Mouse (Mus musculus) spleen, postnatal 0 days (tissue): Measurements from ENCODE around the gene Nqo1. TPM values are rescaled to one million over a fixed set of nuclear protein-coding genes. Genes with fewer than 3 reads are reported as not detected.

ENCODE experiments used
- polyA plus RNA-seq: library from polyadenylated mRNA; unstranded; fragments of >200 nt; fragmentation: Nextera tagmentation; extraction: Ambion mirVana; gene quantifications from 2 replicates; pipeline ENCODE4 v1.2.1, GENCODE M21; 2015

The Nqo1 gene
- polyA plus RNA-seq, result 20.7 and 26.1 TPM in 2 replicates

GRCm38 (mm10) chr8:107403038-107403781 lies at the start of gene Nqo1:
TSS of gene Nqo1 (minus strand) at chr8:107403206.

DNA sequence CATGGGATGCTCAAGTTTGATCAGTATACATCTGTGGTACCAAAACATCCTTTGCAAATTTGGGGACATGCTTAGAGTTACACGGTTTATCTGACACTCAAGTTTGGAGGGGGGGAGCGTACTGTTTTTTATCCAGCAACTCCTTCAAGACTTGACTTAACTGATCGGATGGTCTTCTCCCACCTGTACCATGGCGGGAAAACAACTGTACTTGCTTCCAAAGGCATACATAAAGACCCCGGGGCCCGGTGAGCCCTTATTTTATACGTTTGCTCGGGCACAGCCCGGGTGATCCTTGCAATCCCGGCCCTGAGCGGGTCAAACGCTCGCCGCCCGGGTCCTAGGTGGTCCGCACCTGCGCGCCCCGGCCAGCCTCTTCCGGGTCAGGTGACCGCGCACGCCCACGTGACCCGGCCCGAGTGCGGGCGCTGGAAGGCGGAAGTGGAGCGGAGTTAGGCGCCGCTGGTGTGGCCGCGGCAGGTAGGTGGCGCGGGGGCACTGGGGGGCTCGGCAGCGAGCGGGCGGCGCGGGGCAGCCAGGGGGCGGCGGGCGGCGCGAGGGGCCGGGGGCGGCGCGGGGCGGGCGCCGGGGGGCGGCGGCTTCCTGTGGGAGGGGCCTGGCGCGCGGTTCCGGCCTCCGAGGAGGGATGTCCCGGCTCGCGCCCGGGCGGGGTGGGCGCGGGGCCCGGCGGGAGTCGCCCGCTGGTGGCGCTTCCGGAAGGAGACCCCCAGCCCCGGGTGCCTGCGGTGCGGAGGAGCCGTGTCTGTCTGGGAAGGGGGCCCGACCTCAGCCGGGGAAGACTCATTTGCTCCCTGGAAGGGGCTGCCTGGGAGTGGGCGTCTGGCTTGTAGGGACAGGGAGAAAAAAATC lies 33.2 kb upstream of the Nqo1 start, which contains the start of gene Wwp2:
TSS of gene Wwp2 (plus strand) at position 404 of the 870 bp plus-strand sequence.

DNA sequence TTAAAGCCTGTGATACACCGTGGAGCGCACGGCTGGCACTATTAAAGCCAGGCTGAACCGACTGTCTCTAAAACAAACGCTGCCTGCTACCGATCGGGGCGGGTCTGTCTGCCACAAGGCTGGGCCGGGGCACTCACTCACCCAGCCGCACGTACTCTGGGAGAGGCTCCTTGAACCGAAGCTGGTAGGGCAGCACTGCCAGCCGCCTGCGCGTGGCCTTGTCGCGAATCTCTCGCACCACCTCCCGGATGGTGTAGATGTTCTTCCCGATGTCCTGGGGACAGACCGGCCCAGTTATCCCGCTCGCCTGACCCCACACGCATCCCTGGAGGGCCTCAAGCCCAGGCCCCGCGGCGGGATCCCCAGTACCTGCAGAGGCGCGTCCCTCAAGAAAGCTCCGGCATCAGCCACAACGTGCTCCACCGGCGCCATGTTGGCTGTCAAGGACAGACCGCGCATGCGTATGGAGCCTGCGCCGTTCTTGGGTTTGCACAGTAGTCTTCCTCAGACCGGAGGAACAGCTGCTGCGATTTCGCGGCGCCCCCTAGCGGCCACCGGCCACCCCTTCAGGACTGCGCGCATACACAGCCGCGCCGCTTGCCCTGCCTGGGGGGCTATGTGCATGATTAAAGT lies 21.7 kb upstream of the Nqo1 start, which contains the start of gene Nob1:
TSS of gene Nob1 (minus strand) at position 455 of the 633 bp plus-strand sequence.

Other genes with a start within 250 kb of the Nqo1 start
- 6.2 and 8.8 TPM in 2 replicates for gene Nfat5, start 109.7 kb downstream of the Nqo1 start, polyA plus RNA-seq
- gene Nob1, start 21.8 kb upstream of the Nqo1 start, polyA plus RNA-seq, result 39.1 and 41.5 TPM in 2 replicates
- 48.3 and 48.8 TPM in 2 replicates for gene Wwp2, start 33.2 kb upstream of the Nqo1 start, polyA plus RNA-seq
- gene Psmd7, start 185.3 kb upstream of the Nqo1 start, polyA plus RNA-seq, result 153 and 169 TPM in 2 replicates